Mouse (Mus musculus): Measurements from ENCODE around the gene Jtb. TPM values are rescaled to one million over a fixed set of nuclear protein-coding genes. Genes with fewer than 3 reads are reported as not detected.

The Jtb gene
- polyA plus RNA-seq, 1 experiment from 2014 or later, result 112 TPM

- peaks cover 53% of the 10 kb centered on the region for H3K36me3 ChIP-seq
- H3K4me2 ChIP-seq, result no peak overlapping the region
- H3K27me3 ChIP-seq, result no peaks in the 10 kb centered on the region
- no peaks in the 10 kb centered on the region for H3K4me1 ChIP-seq
- no peak overlapping the region for H3K27ac ChIP-seq
- ATAC-seq (ENCODE audit: insufficient number of reproducible peaks, low FRiP score, low TSS enrichment, low read depth), result no peak
- WGBS, result 89% methylated on average over 7 of the region's 7 CpGs
- H3K9ac ChIP-seq, result no peak overlapping the region
- H3K9me3 ChIP-seq, result no peaks in the 10 kb centered on the region
- no peak overlapping the region for H3K4me3 ChIP-seq
These were observed 48.3 kb downstream of the Jtb start for GRCm38 (mm10) chr3:90279743-90280142.

GRCm38 (mm10) chr3:90280708-90281107 is 49.3 kb downstream of the Jtb start:
- Histone ChIP-seq H3K27me3 (no peaks in the 10 kb centered on the region), H3K27ac (no peak overlapping the region), H3K9me3 (no peaks in the 10 kb centered on the region), H3K4me3 (no peak overlapping the region), H3K4me1 (no peaks in the 10 kb centered on the region), H3K9ac (no peak overlapping the region), H3K4me2 (no peak overlapping the region), H3K36me3 (peaks cover 48% of the 10 kb centered on the region)
- WGBS, result 91% methylated on average over 9 of the region's 9 CpGs
- no peak for ATAC-seq (ENCODE audit: insufficient number of reproducible peaks, low FRiP score, low TSS enrichment, low read depth)

- Histone ChIP-seq H3K4me2 (no peak overlapping the region), H3K9ac (no peak overlapping the region), H3K36me3 (peaks cover 18% of the 10 kb centered on the region), H3K4me3 (no peak overlapping the region), H3K9me3 (no peaks in the 10 kb centered on the region), H3K27ac (no peak overlapping the region), H3K27me3 (no peaks in the 10 kb centered on the region), H3K4me1 (no peaks in the 10 kb centered on the region)
- WGBS, result 92% methylated on average over 2 of the region's 2 CpGs
- no peak for ATAC-seq (ENCODE audit: insufficient number of reproducible peaks, low FRiP score, low TSS enrichment, low read depth)
These were observed 52.8 kb downstream of the Jtb start for GRCm38 (mm10) chr3:90284150-90284549.

Small RNA genes lying within 50 kb of the gene (microRNA-seq; reads per million reads assigned to microRNA genes)
- gene Mir7012, result not detected

Other genes with a start within 250 kb of the Jtb start
- 143 and 146 TPM in 2 replicates for gene Hax1, start 232.8 kb upstream of the Jtb start, polyA plus RNA-seq (2015; fragmentation: Nextera tagmentation; extraction: Ambion mirVana)
- 126 and 140 TPM in 2 replicates for gene 4933434E20Rik, start 180.0 kb upstream of the Jtb start, polyA plus RNA-seq (2015; fragmentation: Nextera tagmentation; extraction: Ambion mirVana)
- gene Ubap2l, start 179.0 kb upstream of the Jtb start, polyA plus RNA-seq (2015; fragmentation: Nextera tagmentation; extraction: Ambion mirVana), result 172 and 174 TPM in 2 replicates
- 474 and 545 TPM in 2 replicates for gene Tpm3, start 158.9 kb upstream of the Jtb start, polyA plus RNA-seq (2015; fragmentation: Nextera tagmentation; extraction: Ambion mirVana)
- gene Nup210l, start 127.5 kb upstream of the Jtb start, polyA plus RNA-seq (2015; fragmentation: Nextera tagmentation; extraction: Ambion mirVana), result 0.28 and 0.30 TPM in 2 replicates
- gene Rps27, start 17.9 kb upstream of the Jtb start, polyA plus RNA-seq (2015; fragmentation: Nextera tagmentation; extraction: Ambion mirVana), result 1,355 and 1,817 TPM in 2 replicates
- gene Rab13, start 17.9 kb upstream of the Jtb start, polyA plus RNA-seq (2015; fragmentation: Nextera tagmentation; extraction: Ambion mirVana), result 37.5 and 40.9 TPM in 2 replicates
- 5.8 and 6.5 TPM in 2 replicates for gene Creb3l4, start 11.9 kb downstream of the Jtb start, polyA plus RNA-seq (2015; fragmentation: Nextera tagmentation; extraction: Ambion mirVana)
- gene Slc39a1, start 16.6 kb downstream of the Jtb start, polyA plus RNA-seq (2015; fragmentation: Nextera tagmentation; extraction: Ambion mirVana), result 119 and 122 TPM in 2 replicates
- 20.1 and 20.8 TPM in 2 replicates for gene Crtc2, start 22.6 kb downstream of the Jtb start, polyA plus RNA-seq (2015; fragmentation: Nextera tagmentation; extraction: Ambion mirVana)
- 3.9 and 4.7 TPM in 2 replicates for gene Dennd4b, start 33.6 kb downstream of the Jtb start, polyA plus RNA-seq (2015; fragmentation: Nextera tagmentation; extraction: Ambion mirVana)
- gene Gatad2b, start 61.6 kb downstream of the Jtb start, polyA plus RNA-seq (2015; fragmentation: Nextera tagmentation; extraction: Ambion mirVana), result 13.3 and 14.2 TPM in 2 replicates
- 36.2 and 37.0 TPM in 2 replicates for gene Slc27a3, start 158.3 kb downstream of the Jtb start, polyA plus RNA-seq (2015; fragmentation: Nextera tagmentation; extraction: Ambion mirVana)
- 25.6 and 28.0 TPM in 2 replicates for gene Ints3, start 202.0 kb downstream of the Jtb start, polyA plus RNA-seq (2015; fragmentation: Nextera tagmentation; extraction: Ambion mirVana)
- 5.4 and 6.7 TPM in 2 replicates for gene Npr1, start 234.3 kb downstream of the Jtb start, polyA plus RNA-seq (2015; fragmentation: Nextera tagmentation; extraction: Ambion mirVana)
- 171 and 176 TPM in 2 replicates for gene Ilf2, start 244.5 kb downstream of the Jtb start, polyA plus RNA-seq (2015; fragmentation: Nextera tagmentation; extraction: Ambion mirVana)